Mouse (Mus musculus): ENCODE results near the gene Mc1r. TPM values are rescaled to one million over a fixed set of nuclear protein-coding genes. Genes with fewer than 3 reads are reported as not detected.
"Not testable (repeated sequence)": the region's sequence is repeated elsewhere in the genome, so short reads cannot be mapped to it uniquely, and the experiment has no call there.

Gene Mc1r
- polyA plus RNA-seq, 1 experiment from 2014 or later, result not detected

GRCm38 (mm10) chr8:123433241-123433974 is 26.5 kb downstream of the Mc1r start:
- H3K9me3 ChIP-seq (replicated peaks), result peaks cover 55% of the 10 kb centered on the region
- not testable (repeated sequence) for H3K4me2 ChIP-seq; ATAC-seq (ENCODE audit: insufficient number of reproducible peaks, low FRiP score); H3K9ac ChIP-seq; H3K27ac ChIP-seq (ENCODE audit: poor library complexity, severe bottlenecking); H3K4me1 ChIP-seq (replicated peaks); H3K4me3 ChIP-seq; H3K36me3 ChIP-seq; H3K27me3 ChIP-seq (replicated peaks)
- WGBS, result 94% methylated on average over 47 of the region's 47 CpGs

GRCm38 (mm10) chr8:123441788-123442187 is 34.9 kb downstream of the Mc1r start:
- WGBS, result 85% methylated on average over 2 of the region's 2 CpGs
- ATAC-seq (ENCODE audit: insufficient number of reproducible peaks, low FRiP score), result no peak
- Histone ChIP-seq H3K4me1 (replicated peaks) (peaks cover 25% of the 10 kb centered on the region), H3K4me2 (no peak overlapping the region), H3K9me3 (replicated peaks) (peaks cover 7% of the 10 kb centered on the region; the same call in 1 of the 2 replicates), H3K4me3 (no peak overlapping the region), H3K27me3 (replicated peaks) (no peaks in the 10 kb centered on the region), H3K27ac (ENCODE audit: poor library complexity, severe bottlenecking) (no peak overlapping the region), H3K36me3 (no peaks in the 10 kb centered on the region), H3K9ac (no peak overlapping the region)

- 0 out of 2 replicates have a peak, but pooled peaks cover 3% of the 10 kb centered on the region for H3K9me3 ChIP-seq (replicated peaks)
- H3K4me1 ChIP-seq (replicated peaks), result peaks cover 31% of the 10 kb centered on the region
- peak overlapping the region; percentile 73; the same call in 1 of the 2 replicates for H3K4me2 ChIP-seq
- no peak for ATAC-seq (ENCODE audit: insufficient number of reproducible peaks, low FRiP score)
- WGBS, result 83% methylated on average over 5 of the region's 5 CpGs
- H3K27ac ChIP-seq (ENCODE audit: poor library complexity, severe bottlenecking), result no peak overlapping the region
- H3K9ac ChIP-seq, result no peak overlapping the region
- H3K36me3 ChIP-seq, result no peaks in the 10 kb centered on the region
- H3K27me3 ChIP-seq (replicated peaks), result no peaks in the 10 kb centered on the region
- H3K4me3 ChIP-seq, result peak overlapping the region; percentile 54; the same call in 1 of the 2 replicates
These were observed 35.4 kb downstream of the Mc1r start for GRCm38 (mm10) chr8:123442351-123442750.

- peak overlapping the region; percentile 54 for H3K4me3 ChIP-seq
- H3K4me2 ChIP-seq, result peak overlapping the region; percentile 73
- peak overlapping the region; percentile 6; the same call in 1 of the 2 replicates for H3K27ac ChIP-seq (ENCODE audit: poor library complexity, severe bottlenecking)
- no peaks in the 10 kb centered on the region for H3K27me3 ChIP-seq (replicated peaks)
- H3K9me3 ChIP-seq (replicated peaks), result no peaks in the 10 kb centered on the region
- peak; percentile 92 for ATAC-seq (ENCODE audit: insufficient number of reproducible peaks, low FRiP score)
- no peaks in the 10 kb centered on the region for H3K36me3 ChIP-seq
- WGBS, result 1% methylated on average over 41 of the region's 41 CpGs
- peaks cover 35% of the 10 kb centered on the region for H3K4me1 ChIP-seq (replicated peaks)
- peak overlapping the region; percentile 69 for H3K9ac ChIP-seq
These were observed 36.1 kb downstream of the Mc1r start for GRCm38 (mm10) chr8:123442871-123443575.

GRCm38 (mm10) chr8:123443576-123443921 is 36.6 kb downstream of the Mc1r start:
- peak overlapping the region; percentile 69 for H3K9ac ChIP-seq

DNA sequence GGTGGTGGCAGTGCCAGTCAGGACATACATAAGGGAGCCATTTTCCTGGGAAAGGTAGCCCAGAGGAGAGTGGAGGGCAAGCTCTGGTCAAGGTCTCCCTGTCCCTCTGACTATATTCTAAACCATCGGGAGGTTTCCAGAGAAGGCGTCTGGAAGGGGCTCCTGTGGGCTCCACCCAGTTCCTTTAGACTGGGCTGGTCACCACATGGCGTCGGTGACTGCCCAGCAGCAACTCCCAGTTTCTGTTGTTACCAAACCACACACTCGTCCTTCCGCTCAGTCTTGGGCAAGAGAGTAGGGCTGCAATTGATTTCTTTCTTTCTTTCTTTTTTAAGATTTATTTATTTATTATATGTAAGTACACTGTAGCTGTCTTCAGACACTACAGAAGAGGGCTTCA is 37.2 kb downstream of the Mc1r start:
- H3K4me3 ChIP-seq, result no peak overlapping the region
- WGBS, result 84% methylated on average over 6 of the region's 6 CpGs

More at GRCm38 (mm10) chr8:123443576-123443921, 36.6 kb downstream of the Mc1r start:
- Histone ChIP-seq H3K4me3 (peak overlapping the region; percentile 54), H3K9me3 (replicated peaks) (no peaks in the 10 kb centered on the region), H3K27ac (ENCODE audit: poor library complexity, severe bottlenecking) (no peak overlapping the region), H3K4me1 (replicated peaks) (peaks cover 35% of the 10 kb centered on the region), H3K27me3 (replicated peaks) (no peaks in the 10 kb centered on the region), H3K36me3 (no peaks in the 10 kb centered on the region), H3K4me2 (peak overlapping the region; percentile 73)
- 36% methylated on average over 4 of the region's 4 CpGs for WGBS
- ATAC-seq (ENCODE audit: insufficient number of reproducible peaks, low FRiP score), result no peak

GRCm38 (mm10) chr8:123445981-123446380 is 39.1 kb downstream of the Mc1r start:
- H3K9ac ChIP-seq, result no peak overlapping the region
- H3K4me3 ChIP-seq, result no peak overlapping the region
- peak overlapping the region; percentile 42; the same call in 1 of the 2 replicates for H3K27ac ChIP-seq (ENCODE audit: poor library complexity, severe bottlenecking)
- no peak for ATAC-seq (ENCODE audit: insufficient number of reproducible peaks, low FRiP score)
- no peak overlapping the region for H3K4me2 ChIP-seq
- peaks cover 35% of the 10 kb centered on the region for H3K4me1 ChIP-seq (replicated peaks)
- no peaks in the 10 kb centered on the region for H3K9me3 ChIP-seq (replicated peaks)
- peaks cover 13% of the 10 kb centered on the region; the same call in 1 of the 2 replicates for H3K36me3 ChIP-seq
- WGBS, result 75% methylated on average over 10 of the region's 10 CpGs
- H3K27me3 ChIP-seq (replicated peaks), result no peaks in the 10 kb centered on the region

More for the DNA sequence above, 37.2 kb downstream of the Mc1r start:
- Histone ChIP-seq H3K27me3 (replicated peaks) (no peaks in the 10 kb centered on the region), H3K36me3 (peaks cover 1% of the 10 kb centered on the region; the same call in 1 of the 2 replicates), H3K9ac (no peak overlapping the region), H3K4me2 (peak overlapping the region; percentile 73), H3K9me3 (replicated peaks) (no peaks in the 10 kb centered on the region), H3K4me1 (replicated peaks) (peaks cover 35% of the 10 kb centered on the region), H3K27ac (ENCODE audit: poor library complexity, severe bottlenecking) (no peak overlapping the region)
- ATAC-seq (ENCODE audit: insufficient number of reproducible peaks, low FRiP score), result no peak

DNA sequence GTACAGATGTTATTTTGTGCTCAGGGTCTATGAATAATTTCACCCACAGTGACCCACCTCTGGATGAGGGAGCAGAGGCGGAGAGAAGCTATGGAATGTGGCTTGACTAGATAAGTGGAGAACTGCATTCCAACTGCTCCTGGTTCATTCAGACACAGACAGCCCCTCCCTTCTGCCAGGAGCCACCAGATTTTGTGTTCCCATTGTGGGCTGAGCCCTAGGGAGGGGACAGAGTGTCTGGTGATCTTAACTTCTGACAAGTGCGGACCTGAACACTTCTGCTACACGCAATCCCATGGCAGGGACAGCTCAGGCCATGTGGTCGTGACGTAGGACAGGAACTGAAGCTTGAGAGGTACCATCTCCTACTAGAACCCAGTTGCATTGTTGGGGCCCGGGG is 39.9 kb downstream of the Mc1r start:
- no peak for ATAC-seq (ENCODE audit: insufficient number of reproducible peaks, low FRiP score)
- 39% methylated on average over 6 of the region's 6 CpGs for WGBS

DNA sequence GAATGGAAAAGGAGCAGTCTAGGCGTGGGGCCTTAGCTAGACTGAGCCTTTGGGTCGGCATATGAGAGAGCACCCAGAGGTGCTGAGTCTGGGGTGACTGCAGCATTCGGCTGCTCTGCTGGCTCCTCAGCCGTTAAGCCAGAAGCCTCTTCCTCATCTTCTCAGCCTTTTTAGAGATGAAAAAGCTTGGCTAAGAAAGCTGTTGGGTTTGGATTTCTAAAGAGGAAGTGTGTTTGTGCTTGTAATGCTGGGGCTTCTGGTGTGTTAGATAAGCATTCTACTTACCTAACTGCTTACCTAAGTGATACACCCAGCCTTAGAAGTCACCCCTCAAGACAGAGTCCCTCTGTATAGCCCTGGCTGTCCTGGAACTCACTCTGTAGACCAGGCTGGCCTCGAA is 43.9 kb downstream of the Mc1r start:
- 86% methylated on average over 5 of the region's 5 CpGs for WGBS
- no peak for ATAC-seq (ENCODE audit: insufficient number of reproducible peaks, low FRiP score)
- Histone ChIP-seq H3K4me3 (no peak overlapping the region), H3K9me3 (replicated peaks) (no peaks in the 10 kb centered on the region), H3K27me3 (replicated peaks) (no peaks in the 10 kb centered on the region), H3K27ac (ENCODE audit: poor library complexity, severe bottlenecking) (no peak overlapping the region), H3K4me2 (no peak overlapping the region), H3K9ac (no peak overlapping the region), H3K36me3 (peaks cover 56% of the 10 kb centered on the region), H3K4me1 (replicated peaks) (peaks cover 20% of the 10 kb centered on the region)

More for the DNA sequence above, 39.9 kb downstream of the Mc1r start:
- no peak overlapping the region for H3K9ac ChIP-seq
- no peaks in the 10 kb centered on the region for H3K27me3 ChIP-seq (replicated peaks)
- H3K4me1 ChIP-seq (replicated peaks), result peaks cover 35% of the 10 kb centered on the region
- H3K4me3 ChIP-seq, result no peak overlapping the region
- peak overlapping the region; percentile 42; the same call in 1 of the 2 replicates for H3K27ac ChIP-seq (ENCODE audit: poor library complexity, severe bottlenecking)
- H3K9me3 ChIP-seq (replicated peaks), result no peaks in the 10 kb centered on the region
- no peak overlapping the region for H3K4me2 ChIP-seq
- peaks cover 20% of the 10 kb centered on the region; the same call in 1 of the 2 replicates for H3K36me3 ChIP-seq

DNA sequence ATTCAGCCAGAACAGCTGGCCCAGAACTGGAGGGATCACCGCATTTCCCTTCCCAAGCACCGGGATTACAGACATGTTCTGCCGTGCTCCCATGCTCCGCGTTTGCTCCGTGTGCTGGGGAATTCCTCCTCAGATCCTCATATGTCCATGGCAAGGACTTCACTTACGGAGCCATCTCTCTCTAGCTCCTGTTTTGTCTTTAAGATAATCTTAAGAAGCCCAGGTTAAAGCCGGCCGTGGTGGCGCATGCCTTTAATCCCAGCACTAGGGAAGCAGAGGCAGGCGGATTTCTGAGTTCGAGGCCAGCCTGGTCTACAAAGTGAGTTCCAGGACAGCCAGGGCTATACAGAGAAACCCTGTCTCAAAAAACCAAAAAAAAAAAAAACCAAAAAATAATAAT is 44.8 kb downstream of the Mc1r start:
- peaks cover 66% of the 10 kb centered on the region for H3K36me3 ChIP-seq
- not testable (repeated sequence) for H3K4me2 ChIP-seq, H3K4me3 ChIP-seq

GRCm38 (mm10) chr8:123452149-123452548 is 45.2 kb downstream of the Mc1r start:
- H3K9me3 ChIP-seq (replicated peaks), result no peaks in the 10 kb centered on the region
- 73% methylated on average over 4 of the region's 4 CpGs for WGBS
- no peak overlapping the region for H3K9ac ChIP-seq
- no peaks in the 10 kb centered on the region for H3K27me3 ChIP-seq (replicated peaks)
- H3K4me3 ChIP-seq, result no peak overlapping the region
- no peak for ATAC-seq (ENCODE audit: insufficient number of reproducible peaks, low FRiP score)
- peaks cover 70% of the 10 kb centered on the region for H3K36me3 ChIP-seq
- H3K4me1 ChIP-seq (replicated peaks), result peaks cover 6% of the 10 kb centered on the region
- no peak overlapping the region for H3K27ac ChIP-seq (ENCODE audit: poor library complexity, severe bottlenecking)
- no peak overlapping the region for H3K4me2 ChIP-seq

More for the DNA sequence above, 44.8 kb downstream of the Mc1r start:
- H3K27me3 ChIP-seq (replicated peaks); H3K9ac ChIP-seq; ATAC-seq (ENCODE audit: insufficient number of reproducible peaks, low FRiP score); H3K9me3 ChIP-seq (replicated peaks); H3K27ac ChIP-seq (ENCODE audit: poor library complexity, severe bottlenecking): not testable (repeated sequence)
- 89% methylated on average over 12 of the region's 12 CpGs for WGBS
- H3K4me1 ChIP-seq (replicated peaks), result peaks cover 10% of the 10 kb centered on the region

All from heart, embryonic 12.5 days (tissue).